Mouse (Mus musculus) heart, embryonic 16.5 days (tissue): Measurements from ENCODE around the gene Noxred1. TPM values are rescaled to one million over a fixed set of nuclear protein-coding genes. Genes with fewer than 3 reads are reported as not detected.
A peak's percentile ranks its signal among the peaks of the same experiment; 100 is the strongest.
"Not testable (repeated sequence)": the region's sequence is repeated elsewhere in the genome, so short reads cannot be mapped to it uniquely, and the experiment has no call there.

Experiments
- ATAC-seq: fragments of 200-750 bp; cut with Nextera tagmentation; replicated peaks from 2 replicates; pipeline ENCODE4 v1.8.0; 2017; ENCODE audit warnings: moderate number of reproducible peaks; ENCODE audit not compliant: insufficient read depth, low FRiP score; ENCODE audit errors: extremely low read depth
- H3K27ac ChIP-seq: fragments of 300-500 bp; sonication (generic); 2 replicates; pipeline ENCODE4 v1.5.1; 2014; ENCODE audit warnings: mild to moderate bottlenecking, low read length, control low read depth, moderate library complexity
- H3K27me3 ChIP-seq: fragments of 300-500 bp; sonication (generic); 2 replicates; pipeline ENCODE4 v1.6.1; 2014; ENCODE audit warnings: low read length, mixed read lengths; ENCODE audit not compliant: control insufficient read depth, insufficient read depth
- H3K36me3 ChIP-seq: fragments of 300-500 bp; sonication (generic); 2 replicates; pipeline ENCODE4 v1.6.1; 2014; ENCODE audit not compliant: control insufficient read depth, insufficient read depth
- H3K4me1 ChIP-seq: fragments of 300-500 bp; sonication (generic); 2 replicates; pipeline ENCODE4 v1.6.1; 2014; ENCODE audit warnings: low read length, mixed read lengths; ENCODE audit not compliant: control insufficient read depth, insufficient read depth
- H3K4me2 ChIP-seq: fragments of 300-500 bp; sonication (generic); 2 replicates; pipeline ENCODE4 v1.6.1; 2014; ENCODE audit warnings: low read depth, mild to moderate bottlenecking, control low read depth, low read length
- H3K4me3 ChIP-seq: fragments of 300-500 bp; sonication (generic); 2 replicates; pipeline ENCODE4 v1.5.1; 2014; ENCODE audit warnings: mild to moderate bottlenecking, control low read depth, low read length
- H3K9ac ChIP-seq: fragments of 300-500 bp; sonication (generic); 2 replicates; pipeline ENCODE4 v1.6.1; 2014; ENCODE audit warnings: low read length, control low read depth
- H3K9me3 ChIP-seq: fragments of 300-500 bp; sonication (generic); replicated peaks from 2 replicates; pipeline ENCODE4 v1.6.1; 2016; ENCODE audit warnings: low read length; ENCODE audit not compliant: control insufficient read depth
- WGBS: fragments of 180-500 bp; shearing (Covaris S2); extraction: QIAGEN DNeasy Blood & Tissue Kit; methylation state at CpG from one replicate; pipeline ENCODE4 v1.1.7; 2014; 5-methylcytosine and 5-hydroxymethylcytosine counted together
- polyA plus RNA-seq: library from polyadenylated mRNA; unstranded; fragments of >200 nt; fragmentation: Nextera tagmentation; extraction: Ambion mirVana; gene quantifications from 2 replicates; pipeline ENCODE4 v1.2.1, GENCODE M21; 2015

Noxred1 gene
- polyA plus RNA-seq, 1 experiment from 2014 or later, result 0.70 TPM

DNA sequence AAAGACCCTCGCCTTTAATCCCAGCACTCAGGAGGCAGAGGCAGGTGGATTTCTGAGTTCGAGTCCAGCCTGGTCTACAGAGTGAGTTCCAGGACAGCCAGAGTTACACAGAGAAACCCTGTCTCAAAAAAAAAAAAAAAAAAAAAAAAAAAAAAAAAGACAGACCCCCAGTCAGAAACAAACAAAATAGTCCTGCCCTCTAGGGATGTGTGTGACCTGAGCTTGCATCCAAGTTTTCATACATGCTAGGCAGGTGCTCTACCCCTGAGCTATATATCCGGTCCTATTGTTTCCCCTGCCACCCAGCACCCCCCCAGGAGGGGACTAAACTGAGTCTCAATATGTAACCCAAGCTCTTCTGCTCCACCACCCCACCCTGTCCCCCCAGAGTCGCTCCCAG lies 38.7 kb upstream of the Noxred1 start:
- not testable (repeated sequence) for H3K27me3 ChIP-seq, ATAC-seq, H3K9me3 ChIP-seq, H3K9ac ChIP-seq, H3K27ac ChIP-seq, H3K4me3 ChIP-seq, H3K4me2 ChIP-seq
- 77% methylated on average over 4 of the region's 4 CpGs for WGBS
- peaks cover 36% of the 10 kb centered on the region for H3K36me3 ChIP-seq
- H3K4me1 ChIP-seq, result peaks cover 22% of the 10 kb centered on the region

DNA sequence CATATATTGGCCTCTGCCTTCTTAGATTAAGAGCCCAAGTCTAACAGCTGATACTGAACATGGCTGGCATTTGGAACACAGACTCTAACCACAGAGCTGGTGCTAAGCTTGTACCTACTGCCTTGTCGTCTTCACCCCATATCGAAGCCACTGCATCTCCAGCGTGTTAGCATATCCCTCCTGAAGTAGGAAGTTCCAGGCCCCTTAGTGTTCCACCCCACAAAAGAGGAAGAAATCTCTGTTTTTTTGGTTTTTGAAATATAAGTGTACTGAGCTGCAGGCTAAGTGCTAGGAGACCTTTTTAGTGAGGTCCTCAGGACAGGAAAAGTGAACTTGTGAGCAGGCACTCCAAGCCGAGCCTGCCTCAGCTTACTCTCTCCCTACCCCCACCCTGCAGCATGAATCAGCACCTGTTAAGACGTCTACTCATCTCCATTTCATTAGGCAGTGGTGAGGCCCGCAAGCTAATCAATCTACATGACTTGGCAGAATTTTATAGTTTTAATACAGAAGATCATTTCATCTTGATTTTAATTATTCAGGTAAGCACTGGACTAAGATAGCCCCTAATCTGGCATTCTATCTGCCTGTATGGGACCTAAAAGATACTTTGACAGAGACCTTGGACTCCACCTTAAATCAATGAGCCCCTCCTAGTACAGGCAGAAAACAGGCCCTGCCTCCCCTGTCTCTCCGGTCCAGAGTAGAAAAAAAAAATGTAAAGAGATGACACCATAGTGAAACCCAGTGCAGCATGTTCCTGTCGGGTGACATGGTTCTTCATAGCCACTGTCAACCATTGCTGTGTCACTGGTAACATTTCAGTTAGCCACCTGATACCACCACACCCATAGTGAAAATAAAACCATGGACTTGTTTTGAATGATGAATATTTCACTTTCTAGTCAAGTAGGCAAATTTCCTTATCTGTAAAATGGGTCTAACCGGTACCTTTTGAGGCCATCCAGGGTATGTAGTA lies 36.6 kb upstream of the Noxred1 start:
- no peak for ATAC-seq
- no peaks in the 10 kb centered on the region for H3K27me3 ChIP-seq
- no peak overlapping the region for H3K4me2 ChIP-seq
- no peak overlapping the region for H3K9ac ChIP-seq
- peaks cover 22% of the 10 kb centered on the region for H3K4me1 ChIP-seq
- H3K27ac ChIP-seq, result no peak overlapping the region
- H3K36me3 ChIP-seq, result peaks cover 53% of the 10 kb centered on the region
- 87% methylated on average over 9 of the region's 9 CpGs for WGBS
- no peak overlapping the region for H3K4me3 ChIP-seq
- no peaks in the 10 kb centered on the region for H3K9me3 ChIP-seq

DNA sequence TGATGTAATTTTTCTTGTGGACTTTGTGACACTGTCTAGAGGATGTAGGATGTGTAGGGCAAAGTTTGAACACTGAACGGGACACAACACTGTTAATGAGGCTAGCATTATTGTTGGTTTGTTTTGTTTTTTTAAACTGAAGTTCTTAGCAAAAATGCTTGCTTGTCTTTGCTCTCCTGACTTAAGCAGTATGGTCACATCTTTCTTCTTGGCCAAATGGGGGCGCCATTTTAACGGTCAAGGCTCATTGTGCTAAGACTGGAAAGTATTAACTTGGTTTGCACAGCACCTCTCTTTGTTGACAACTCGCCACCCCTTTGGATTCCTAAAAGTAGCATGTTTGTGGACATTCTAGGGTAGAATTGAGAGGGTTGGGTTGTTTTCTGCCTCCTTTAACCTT lies 29.1 kb upstream of the Noxred1 start:
- no peak for ATAC-seq
- peak overlapping the region; percentile 98 for H3K9ac ChIP-seq

DNA sequence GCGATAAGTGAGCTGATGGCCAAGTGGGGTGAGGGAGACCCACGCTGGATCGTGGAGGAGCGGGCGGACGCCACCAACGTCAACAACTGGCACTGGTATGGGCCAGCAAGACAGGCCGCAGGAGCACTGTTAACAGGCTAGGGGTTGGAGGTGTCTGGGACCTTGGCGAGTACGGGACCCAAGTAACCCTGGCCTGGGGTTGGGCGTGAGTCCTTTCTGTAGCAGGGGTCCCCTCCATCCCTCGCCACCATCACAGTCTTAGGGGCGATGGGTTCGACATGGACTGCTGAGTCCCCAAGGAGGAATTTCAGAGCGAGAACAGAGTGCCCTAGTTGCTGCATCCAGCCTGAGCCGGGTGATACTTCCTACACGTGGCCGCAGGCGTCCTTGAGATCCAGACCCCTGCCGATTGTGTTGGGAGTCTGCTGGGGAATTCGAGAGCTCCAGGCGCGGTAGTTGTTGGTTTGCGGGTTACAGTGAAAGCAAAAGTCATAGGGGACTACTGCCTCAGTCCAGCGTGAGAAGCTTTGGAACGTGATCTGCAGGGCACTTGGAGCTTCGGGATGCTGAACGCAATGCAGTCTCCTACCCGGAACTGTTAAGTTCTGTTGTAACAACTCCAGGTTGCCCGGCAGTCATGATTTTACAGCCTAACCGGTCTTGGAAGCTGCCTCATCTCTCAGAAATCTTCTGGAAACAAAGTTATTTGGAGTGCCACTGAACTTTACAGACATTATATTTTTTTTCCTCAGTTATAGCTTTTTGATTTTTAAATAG lies 28.5 kb upstream of the Noxred1 start:
- Histone ChIP-seq H3K9me3 (no peaks in the 10 kb centered on the region), H3K4me3 (peak overlapping the region; percentile 98), H3K9ac (peak overlapping the region; percentile 98), H3K27ac (peak overlapping the region; percentile 92), H3K27me3 (no peaks in the 10 kb centered on the region), H3K4me2 (peak overlapping the region; percentile 73), H3K4me1 (peaks cover 11% of the 10 kb centered on the region), H3K36me3 (peaks cover 41% of the 10 kb centered on the region)
- ATAC-seq, result peak; percentile 2; the same call in 1 of the 2 replicates
- WGBS, result under 1% methylated on average over 31 of the region's 31 CpGs

More for the DNA sequence above, 29.1 kb upstream of the Noxred1 start:
- Histone ChIP-seq H3K4me1 (peaks cover 11% of the 10 kb centered on the region), H3K4me3 (peak overlapping the region; percentile 98), H3K27me3 (no peaks in the 10 kb centered on the region), H3K9me3 (no peaks in the 10 kb centered on the region), H3K36me3 (peaks cover 42% of the 10 kb centered on the region), H3K4me2 (peak overlapping the region; percentile 73), H3K27ac (no peak overlapping the region)
- 19% methylated on average over 4 of the region's 4 CpGs for WGBS

DNA sequence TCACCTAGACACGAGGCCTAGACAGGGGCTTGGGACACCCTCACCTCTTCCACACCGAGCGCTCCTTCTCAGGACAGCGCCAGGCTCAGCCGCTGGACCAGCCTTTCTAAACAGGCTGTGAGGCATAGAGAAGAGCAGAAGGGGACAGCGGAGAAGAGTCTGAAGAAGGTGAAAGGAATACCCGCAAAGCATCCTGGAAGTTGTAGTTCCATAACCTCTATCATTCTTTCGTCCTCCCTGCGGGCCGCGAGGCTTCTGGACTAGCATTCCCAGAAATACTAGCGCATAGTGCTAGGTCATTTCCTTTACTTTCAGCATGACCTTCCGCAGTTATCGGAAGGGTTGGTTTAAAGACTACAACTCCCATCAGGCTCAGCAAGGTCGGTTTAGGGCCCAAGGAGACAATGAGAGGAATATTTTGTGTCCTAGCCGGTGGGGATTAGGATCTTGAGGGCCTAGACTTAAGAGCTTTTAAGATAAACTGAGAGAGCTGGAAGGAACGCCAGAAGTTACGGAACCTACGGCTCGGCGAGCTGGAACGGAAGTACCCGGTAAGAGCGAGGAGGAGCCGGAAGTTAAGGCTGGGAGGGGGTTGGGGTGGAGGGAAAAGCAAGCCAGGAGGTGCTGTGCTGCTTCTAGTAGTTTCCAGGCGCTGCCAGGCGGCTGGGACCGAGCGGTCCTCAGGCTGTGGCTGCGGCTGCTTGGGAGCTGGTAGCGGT lies 27.7 kb upstream of the Noxred1 start, which contains the start of the genes Vipas39 and Ahsa1:
Gene Vipas39 (minus strand): TSS at position 149 of the 719 bp plus-strand sequence.
Gene Ahsa1 (plus strand): TSS at position 372 of the 719 bp plus-strand sequence.
- Histone ChIP-seq H3K4me1 (peaks cover 11% of the 10 kb centered on the region), H3K4me3 (peak within 1 kb of the TSS; percentile 98), H3K27ac (peak within 1 kb of the TSS; percentile 92), H3K4me2 (peak within 1 kb of the TSS; percentile 83), H3K9ac (peak within 1 kb of the TSS; percentile 98), H3K27me3 (no peaks in the 10 kb centered on the region), H3K36me3 (peaks cover 42% of the 10 kb centered on the region), H3K9me3 (no peaks in the 10 kb centered on the region)
- peak; percentile 97 for ATAC-seq
- under 1% methylated on average over 31 of the region's 31 CpGs for WGBS

DNA sequence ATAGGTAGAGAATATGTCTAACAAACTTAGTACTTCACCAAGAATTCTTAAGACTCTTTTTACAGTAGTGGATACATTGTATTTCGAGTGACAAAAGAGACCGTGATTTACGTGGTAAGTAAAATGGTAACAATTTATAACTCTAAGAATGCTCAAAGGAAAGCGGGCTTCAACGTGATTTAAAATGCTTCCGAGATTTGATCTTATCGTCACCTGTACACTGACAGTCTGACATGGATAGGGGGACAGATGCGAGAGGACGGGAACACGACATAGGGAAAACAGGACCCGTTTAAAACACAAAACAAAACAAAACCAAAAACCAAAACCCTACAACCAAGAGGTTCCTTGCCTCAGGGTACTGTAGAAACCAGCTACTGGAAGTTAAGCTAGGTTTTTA lies 26.9 kb upstream of the Noxred1 start:
- Histone ChIP-seq H3K4me1 (peaks cover 11% of the 10 kb centered on the region), H3K27me3 (no peaks in the 10 kb centered on the region), H3K27ac (peak overlapping the region; percentile 92), H3K4me3 (peak overlapping the region; percentile 98), H3K36me3 (peaks cover 41% of the 10 kb centered on the region), H3K9me3 (no peaks in the 10 kb centered on the region), H3K9ac (peak overlapping the region; percentile 98), H3K4me2 (peak overlapping the region; percentile 83)
- no peak for ATAC-seq
- 17% methylated on average over 11 of the region's 11 CpGs for WGBS

DNA sequence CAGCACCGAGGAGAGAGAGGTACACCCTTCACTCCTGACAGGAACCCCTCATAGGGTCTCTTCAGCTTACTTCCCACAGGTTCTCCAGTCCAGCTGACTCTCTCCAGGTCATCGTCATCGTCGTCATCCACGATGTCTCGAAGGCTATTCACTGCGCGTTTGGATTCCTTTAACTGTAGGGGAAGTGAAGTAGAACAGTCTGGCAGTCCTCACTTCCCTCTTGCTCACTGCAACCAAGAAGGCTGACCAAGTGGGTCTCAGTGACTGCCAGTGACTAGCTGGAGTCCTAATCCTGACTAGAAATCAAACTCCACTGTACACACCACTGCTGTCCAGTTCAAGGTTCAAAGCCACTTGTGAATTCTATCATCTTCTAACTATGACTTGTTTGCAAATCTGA lies 22.0 kb upstream of the Noxred1 start:
- Histone ChIP-seq H3K27me3 (no peaks in the 10 kb centered on the region), H3K9ac (no peak overlapping the region), H3K4me3 (no peak overlapping the region), H3K4me1 (peaks cover 3% of the 10 kb centered on the region; the same call in 1 of the 2 replicates), H3K27ac (no peak overlapping the region), H3K4me2 (no peak overlapping the region), H3K36me3 (peaks cover 50% of the 10 kb centered on the region), H3K9me3 (no peaks in the 10 kb centered on the region)
- no peak for ATAC-seq
- 97% methylated on average over 8 of the region's 8 CpGs for WGBS

DNA sequence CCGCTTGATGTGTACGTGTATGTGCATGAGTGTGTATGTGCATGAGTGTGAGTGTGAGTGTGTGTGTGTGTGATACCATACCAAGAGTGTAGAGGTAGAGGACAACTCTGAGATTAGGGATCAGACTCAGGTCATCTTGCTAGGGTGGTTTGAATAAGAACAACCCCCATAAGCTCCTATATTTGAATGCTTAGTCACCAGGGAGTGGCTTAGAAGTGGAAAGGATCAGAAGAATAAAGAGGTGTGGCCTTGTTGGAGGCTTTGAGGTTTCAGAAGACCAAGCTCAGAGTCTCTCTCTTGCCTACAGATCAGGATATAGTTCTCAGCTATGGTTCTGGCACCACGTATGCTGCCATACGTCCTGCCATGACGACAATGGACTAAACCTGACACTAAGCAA lies 18.1 kb upstream of the Noxred1 start:
- Histone ChIP-seq H3K4me3 (no peak overlapping the region), H3K9me3 (no peaks in the 10 kb centered on the region), H3K27ac (no peak overlapping the region), H3K9ac (no peak overlapping the region), H3K4me1 (no peaks in the 10 kb centered on the region), H3K4me2 (no peak overlapping the region), H3K36me3 (peaks cover 65% of the 10 kb centered on the region), H3K27me3 (no peaks in the 10 kb centered on the region)
- no peak for ATAC-seq
- WGBS, result 90% methylated on average over 5 of the region's 5 CpGs
